Mouse (Mus musculus) C2C12 (cell line): Measurements from ENCODE around the gene Meis1. TPM values are rescaled to one million over a fixed set of nuclear protein-coding genes. Genes with fewer than 3 reads are reported as not detected.

Source experiments
- H3K27me3 ChIP-seq: one replicate; pipeline ENCODE4 v1.6.1; 2011; ENCODE audit not compliant: control insufficient read depth, insufficient read depth, insufficient read length
- H3K36me3 ChIP-seq: one replicate; pipeline ENCODE4 v1.6.1; 2011; ENCODE audit not compliant: control insufficient read depth, insufficient read depth
- H3K4me3 ChIP-seq: one replicate; pipeline ENCODE4 v1.5.1; 2011; ENCODE audit warnings: mild to moderate bottlenecking, control low read depth; ENCODE audit not compliant: poor library complexity, insufficient read depth, severe bottlenecking
- H3K79me2 ChIP-seq: one replicate; pipeline ENCODE4 v1.6.1; 2011; ENCODE audit not compliant: control insufficient read depth, insufficient read depth
- H3K79me3 ChIP-seq: one replicate; pipeline ENCODE4 v1.6.1; 2011; ENCODE audit warnings: low read depth, control low read depth
- H3ac ChIP-seq: one replicate; pipeline ENCODE3; 2011; ENCODE audit warnings: low read depth; ENCODE audit not compliant: control insufficient read depth, insufficient read length
- CEBPB ChIP-seq: IDR thresholded peaks from one replicate; pipeline ENCODE4 v1.6.1; 2011; ENCODE audit warnings: low read depth, mild to moderate bottlenecking, control low read depth, moderate library complexity
- CTCF ChIP-seq: IDR thresholded peaks from one replicate; pipeline ENCODE4 v1.5.1; 2011; ENCODE audit not compliant: control insufficient read depth, insufficient read depth, insufficient read length
- FOSL1 ChIP-seq: IDR thresholded peaks from one replicate; pipeline ENCODE4 v1.8.0; 2011; ENCODE audit warnings: mild to moderate bottlenecking, low read length; ENCODE audit not compliant: poor library complexity, insufficient read depth, severe bottlenecking
- MAX ChIP-seq: IDR thresholded peaks from one replicate; pipeline ENCODE4 v1.6.1; 2011; ENCODE audit warnings: mild to moderate bottlenecking, control low read depth
- MYOD1 ChIP-seq: IDR thresholded peaks from one replicate; pipeline ENCODE4 v1.6.1; 2011; ENCODE audit warnings: low read depth; ENCODE audit not compliant: control insufficient read depth, insufficient read length
- MYOG ChIP-seq: IDR thresholded peaks from one replicate; pipeline ENCODE4 v1.6.1; 2011; ENCODE audit not compliant: control insufficient read depth, insufficient read length; ENCODE audit errors: extremely low read depth
- USF1 ChIP-seq: IDR thresholded peaks from one replicate; pipeline ENCODE4 v1.6.1; 2011; ENCODE audit warnings: low read depth, mild to moderate bottlenecking, control low read depth, moderate library complexity
- polyA plus RNA-seq: library from polyadenylated mRNA; unstranded; fragments of >200 nt; fragmentation: generic; extraction: Trizol; gene quantifications from one replicate; pipeline ENCODE4 v1.2.1, GENCODE M21; 2012; ENCODE audit warnings: missing spikeins

Meis1 gene
- polyA plus RNA-seq, 1 experiment = 6.8 TPM

DNA sequence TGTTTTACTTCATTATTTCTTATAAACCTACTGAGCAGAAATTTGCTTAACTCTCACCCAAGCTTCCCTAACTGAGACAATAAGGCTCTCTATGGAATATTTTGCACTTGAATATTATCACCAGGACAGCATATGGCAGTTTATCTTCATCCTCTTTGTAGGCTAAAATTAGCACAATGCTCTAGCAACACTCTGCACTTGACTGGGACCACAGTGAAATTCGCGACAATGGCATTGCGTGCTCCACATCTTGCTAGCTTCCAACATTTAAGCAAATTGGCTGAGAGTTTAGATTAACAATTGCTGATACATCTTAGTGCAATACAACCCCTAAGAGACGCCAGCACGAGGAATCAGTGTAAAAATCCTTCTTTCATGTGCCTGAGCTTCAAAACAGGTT, 54.4 kb downstream of the Meis1 start:
- Histone ChIP-seq H3K4me3 (no peak overlapping the region), H3K36me3 (peaks cover 17% of the 10 kb centered on the region), H3K27me3 (no peaks in the 10 kb centered on the region), H3K79me2 (peaks cover 31% of the 10 kb centered on the region), H3ac (no peak overlapping the region), H3K79me3 (peaks cover 2% of the 10 kb centered on the region)
- TF ChIP-seq USF1 (no peak), CEBPB (no peak), CTCF (no peak), FOSL1 (no peak), MYOG (no peak), MYOD1 (no peak), MAX (no peak)

GRCm38 (mm10) chr11:18963202-18964136, 55.3 kb downstream of the Meis1 start:
- Histone ChIP-seq H3ac (no peak overlapping the region), H3K4me3 (no peak overlapping the region)
- no peak for TF ChIP-seq MAX
- TF ChIP-seq MYOG = no peak
- TF ChIP-seq MYOD1 = peak; percentile 50

GRCm38 (mm10) chr11:18959465-18959864, 59.3 kb downstream of the Meis1 start:
- Histone ChIP-seq H3K4me3 (no peak overlapping the region), H3K36me3 (peaks cover 19% of the 10 kb centered on the region), H3K79me2 (peaks cover 28% of the 10 kb centered on the region), H3K79me3 (peaks cover 2% of the 10 kb centered on the region), H3ac (no peak overlapping the region), H3K27me3 (no peaks in the 10 kb centered on the region)
- no peak for TF ChIP-seq CEBPB
- TF ChIP-seq MYOG = no peak
- no peak for TF ChIP-seq MAX

More at GRCm38 (mm10) chr11:18963202-18964136, 55.3 kb downstream of the Meis1 start:
- Histone ChIP-seq H3K27me3 (no peaks in the 10 kb centered on the region), H3K36me3 (peaks cover 18% of the 10 kb centered on the region), H3K79me2 (peaks cover 31% of the 10 kb centered on the region), H3K79me3 (peaks cover 2% of the 10 kb centered on the region)

DNA sequence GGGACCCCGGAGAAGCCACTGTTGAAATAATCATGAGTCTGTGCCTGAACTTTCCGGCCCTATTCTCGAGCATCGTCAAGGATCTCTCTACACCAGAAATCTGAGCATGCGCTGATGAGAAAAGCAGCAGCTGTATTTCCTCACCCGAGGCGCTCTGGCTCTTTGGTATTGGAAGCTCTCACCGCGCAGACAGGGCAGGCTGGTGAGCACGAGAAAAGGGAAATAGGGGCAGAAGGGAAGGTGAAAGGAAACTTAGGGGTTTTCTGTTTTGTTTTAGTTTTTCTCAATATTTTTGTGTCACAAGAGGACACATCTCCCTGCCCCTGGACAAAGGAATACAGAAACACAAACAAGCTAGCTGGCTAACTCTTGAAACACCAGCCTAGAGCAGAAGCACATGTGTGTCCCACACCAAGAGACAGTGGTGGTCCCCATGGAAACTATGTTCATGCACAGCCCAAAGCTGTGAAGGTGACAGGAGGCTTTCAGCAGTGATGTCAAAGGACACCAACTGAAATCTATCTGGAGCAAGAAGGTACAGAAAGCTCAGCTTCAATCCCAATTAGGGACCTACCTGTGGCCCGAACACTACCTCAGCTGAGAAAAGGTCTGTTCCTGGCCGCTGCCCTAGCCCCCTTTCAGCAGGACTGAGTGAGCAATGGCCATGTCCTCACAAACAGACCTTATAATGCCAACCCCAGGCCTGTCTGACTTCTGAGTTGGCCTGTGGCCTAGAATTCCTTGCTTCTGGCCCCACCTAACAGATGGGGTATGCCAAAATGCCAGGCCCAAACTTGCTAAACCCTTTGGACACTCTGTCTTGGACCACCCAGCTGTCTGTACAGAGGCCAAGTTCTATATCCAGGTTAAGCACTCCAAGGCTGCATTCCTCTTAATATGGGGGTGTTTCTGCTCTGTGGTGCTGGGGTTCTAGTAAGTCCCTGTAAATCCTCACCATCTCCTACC, 60.7 kb downstream of the Meis1 start:
- H3K4me3 ChIP-seq = no peak overlapping the region

DNA sequence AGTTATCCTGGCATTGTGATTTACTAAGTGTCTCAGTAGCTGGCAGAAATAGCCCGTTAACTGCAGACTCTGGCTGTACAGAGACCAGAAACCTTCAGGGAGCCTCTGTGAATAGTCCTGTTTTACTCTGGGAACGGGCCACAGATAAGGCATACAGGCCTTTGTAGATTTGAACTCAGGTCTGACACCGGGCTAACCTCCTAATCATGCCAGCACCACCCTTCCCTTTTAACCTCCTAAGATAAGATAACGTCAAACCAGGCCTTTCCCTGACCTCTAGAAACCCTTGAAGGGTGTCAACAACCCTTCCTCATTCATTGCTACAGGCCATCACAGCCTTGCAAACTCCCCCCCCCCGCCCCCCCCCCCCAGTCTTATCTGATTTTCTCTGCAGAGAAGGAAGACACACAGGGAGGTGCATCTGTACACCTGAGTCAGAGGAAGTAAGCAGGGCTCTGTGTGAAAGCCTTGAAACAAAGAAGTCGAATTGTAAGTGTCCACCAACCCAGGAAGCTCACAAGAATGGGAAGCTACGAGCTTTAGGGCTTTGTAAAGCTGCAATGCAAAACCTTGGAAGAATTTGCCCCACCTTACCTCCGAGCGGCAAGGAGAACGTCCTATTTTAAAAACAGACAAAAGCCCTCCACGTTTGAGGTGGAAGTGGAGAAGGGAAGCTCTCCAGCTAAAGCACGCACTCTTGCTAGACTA, 61.5 kb downstream of the Meis1 start:
- Histone ChIP-seq H3K27me3 (no peaks in the 10 kb centered on the region), H3K4me3 (no peak overlapping the region), H3K79me3 (peaks cover 2% of the 10 kb centered on the region), H3K36me3 (peaks cover 17% of the 10 kb centered on the region), H3ac (no peak overlapping the region), H3K79me2 (peaks cover 22% of the 10 kb centered on the region)
- no peak for TF ChIP-seq MAX
- no peak for TF ChIP-seq USF1
- TF ChIP-seq MYOG = no peak
- no peak for TF ChIP-seq FOSL1
- no peak for TF ChIP-seq CTCF
- TF ChIP-seq MYOD1 = no peak
- TF ChIP-seq CEBPB = no peak

More for the DNA sequence above, 60.7 kb downstream of the Meis1 start:
- peaks cover 25% of the 10 kb centered on the region for H3K79me2 ChIP-seq
- no peak overlapping the region for H3ac ChIP-seq
- H3K36me3 ChIP-seq = peaks cover 17% of the 10 kb centered on the region
- peaks cover 2% of the 10 kb centered on the region for H3K79me3 ChIP-seq
- TF ChIP-seq USF1 (no peak), MYOD1 (no peak), FOSL1 (no peak), CEBPB (no peak), MYOG (no peak), CTCF (no peak), MAX (no peak)
- H3K27me3 ChIP-seq = no peaks in the 10 kb centered on the region
